In genomic region chr7:3329776-3330546, GRCm38 (mm10) we compare ENCODE assay signal across 8 mouse cellular contexts. TPM values are rescaled to one million over a fixed set of nuclear protein-coding genes. Genes with fewer than 3 reads are reported as not detected.
DNase-seq lines count a peak whose midpoint lies in the region; ATAC-seq and TF ChIP-seq lines count a peak whose summit lies in the region.

No protein-coding gene starts in this region.

- peak; percentile 43 for ATAC-seq in activated CD4-positive, CD25-positive, alpha-beta regulatory T cell, adult 4 months
- no peak; the same call in 1 of the 2 replicates for ATAC-seq in hindbrain, embryonic 16.5 days

- H3K9me3 ChIP-seq in hindbrain, embryonic 16.5 days (ENCODE audit: control insufficient read depth, low read length) = no peaks in the 10 kb centered on the region
- 0 out of 2 replicates have a peak, but pooled peaks cover 4% of the 10 kb centered on the region for H3K9me3 ChIP-seq in megakaryocyte, embryonic 14.5 days

- H3K27me3 ChIP-seq in hindbrain, embryonic 16.5 days (replicated peaks; ENCODE audit: control insufficient read depth, insufficient read depth, low read length) = peaks cover 3% of the 10 kb centered on the region; the same call in 1 of the 2 replicates
- peaks cover 50% of the 10 kb centered on the region for H3K27me3 ChIP-seq in megakaryocyte, embryonic 14.5 days (replicated peaks)

- peak overlapping the region; percentile 38; the same call in 1 of the 2 replicates for H3K4me3 ChIP-seq in gastrocnemius, adult 2 months
- H3K4me3 ChIP-seq in hindbrain, embryonic 16.5 days (ENCODE audit: low read length) = peak overlapping the region; percentile 13
- H3K4me3 ChIP-seq in megakaryocyte, embryonic 14.5 days (replicated peaks) = peak overlapping the region; percentile 62

- H3K4me1 ChIP-seq in hindbrain, embryonic 16.5 days (ENCODE audit: control insufficient read depth, insufficient read depth, low read depth, low read length) = peaks cover 12% of the 10 kb centered on the region
- peaks cover 8% of the 10 kb centered on the region; the same call in 1 of the 2 replicates for H3K4me1 ChIP-seq in megakaryocyte, embryonic 14.5 days

- H3K4me2 ChIP-seq in hindbrain, embryonic 16.5 days (ENCODE audit: low read length) = peak overlapping the region; percentile 44

- no peak overlapping the region; the same call in 1 of the 2 replicates for H3K9ac ChIP-seq in hindbrain, embryonic 16.5 days (ENCODE audit: low read depth, low read length)

- DNase-seq in cerebellum, postnatal 36 days = peak; percentile 84 to 88
- DNase-seq in gastrocnemius, adult 2 months = peak; percentile 78
- peak; percentile 89 for DNase-seq in left cerebral cortex, adult 18-20 months (ENCODE audit: low spot score in 2 of 2)
- peak; percentile 86 to 89 for DNase-seq in right cerebral cortex, adult 2 months (ENCODE audit: low spot score in 2 of 2)
- DNase-seq in urinary bladder, postnatal 25 days (ENCODE audit: low spot score) = peak; percentile 68

- WGBS in hindbrain, embryonic 16.5 days = 20% methylated on average over 31 of the region's 31 CpGs

- intact Hi-C loops in gastrocnemius, adult 2 months (cut with DNase I) = loop anchor here (1.0 to 10.0 kb wide), 4 partner anchors 47 to 287 kb away; partner anchors contain the start of genes Ndufa3 and Oscar

- TF ChIP-seq CTCF in gastrocnemius, adult 2 months (IDR thresholded peaks at IDR 0.05) = peak; percentile 98

- H3K27ac ChIP-seq in gastrocnemius, adult 2 months = no peak overlapping the region
- H3K27ac ChIP-seq in hindbrain, embryonic 16.5 days (ENCODE audit: low read depth, low read length) = no peak overlapping the region

- H3K36me3 ChIP-seq in hindbrain, embryonic 16.5 days (ENCODE audit: control insufficient read depth, insufficient read depth, low read length) = no peaks in the 10 kb centered on the region
- H3K36me3 ChIP-seq in megakaryocyte, embryonic 14.5 days (replicated peaks; ENCODE audit: low read length) = no peaks in the 10 kb centered on the region

RNA-seq across cellular contexts. Expression of gene Cacng7, which starts 2.8 kb away (rescaled TPM):
- not detected for polyA plus RNA-seq in activated CD4-positive, CD25-positive, alpha-beta regulatory T cell, adult 4 months (2017; shearing (Covaris generic))
- total RNA-seq in gastrocnemius, adult 2 months (2021) = 10 to 100 TPM in 1 of 2 experiments, 1 to 10 TPM in 1; 8.4 to 16.2 TPM
- 2.6 and 2.9 TPM in 2 replicates for polyA plus RNA-seq in hindbrain, embryonic 16.5 days (2015; fragmentation: Nextera tagmentation; extraction: Ambion mirVana)
- 100 to 1,000 TPM; 174 to 185 TPM for total RNA-seq in left cerebral cortex, adult 18-20 months (2021)
- not detected in 2 replicates for polyA plus RNA-seq in megakaryocyte, embryonic 14.5 days (2012; ENCODE audit: insufficient read depth, low replicate concordance)

RNA-seq across cellular contexts. Expression of gene Prkcg, which starts 41.0 kb away (rescaled TPM):
- not detected for polyA plus RNA-seq in activated CD4-positive, CD25-positive, alpha-beta regulatory T cell, adult 4 months (2017; shearing (Covaris generic))
- under 1 TPM; 0.78 to 0.84 TPM for total RNA-seq in gastrocnemius, adult 2 months (2021)
- 2.0 and 2.3 TPM in 2 replicates for polyA plus RNA-seq in hindbrain, embryonic 16.5 days (2015; fragmentation: Nextera tagmentation; extraction: Ambion mirVana)
- total RNA-seq in left cerebral cortex, adult 18-20 months (2021) = 100 to 1,000 TPM; 239 to 276 TPM
- polyA plus RNA-seq in megakaryocyte, embryonic 14.5 days (2012; ENCODE audit: insufficient read depth, low replicate concordance) = 0.23 TPM in 1 of 2 replicates, not detected in the other

RNA-seq across cellular contexts. Expression of gene Myadm, which starts 41.1 kb away (rescaled TPM):
- polyA plus RNA-seq in activated CD4-positive, CD25-positive, alpha-beta regulatory T cell, adult 4 months (2017; shearing (Covaris generic)) = 10 to 100 TPM in 1 of 2 experiments, 1 to 10 TPM in 1; 4.1 to 10.4 TPM
- total RNA-seq in gastrocnemius, adult 2 months (2021) = 10 to 100 TPM; 17.8 to 37.2 TPM
- polyA plus RNA-seq in hindbrain, embryonic 16.5 days (2015; fragmentation: Nextera tagmentation; extraction: Ambion mirVana) = 36.9 and 51.0 TPM in 2 replicates
- 10 to 100 TPM; 51.4 to 57.2 TPM for total RNA-seq in left cerebral cortex, adult 18-20 months (2021)
- 1.5 and 8.9 TPM in 2 replicates for polyA plus RNA-seq in megakaryocyte, embryonic 14.5 days (2012; ENCODE audit: insufficient read depth, low replicate concordance)
